19 mouse cellular contexts compared by ENCODE assay signal in the genomic region with DNA sequence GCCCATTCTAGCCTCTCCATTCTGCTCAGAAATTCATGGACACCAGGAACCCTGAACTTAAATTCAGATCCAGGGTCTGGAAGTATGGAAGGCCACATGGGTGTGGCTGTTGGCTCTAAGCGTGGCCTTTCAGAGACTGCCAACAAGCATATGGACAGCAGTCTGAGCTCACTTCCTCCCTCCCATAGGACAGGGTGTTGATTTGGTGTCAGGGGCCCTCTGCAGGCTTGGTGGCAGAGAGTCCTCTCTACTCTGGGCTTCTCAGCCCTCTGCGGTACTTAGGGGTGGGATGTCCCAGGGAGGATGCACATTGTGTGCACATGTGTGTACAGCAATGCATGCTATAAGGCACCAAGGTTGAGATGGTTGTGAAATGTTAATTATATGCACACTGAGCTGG. TPM values are rescaled to one million over a fixed set of nuclear protein-coding genes. Genes with fewer than 3 reads are reported as not detected.
DNase-seq lines count a peak whose midpoint lies in the region; ATAC-seq and TF ChIP-seq lines count a peak whose summit lies in the region.
"Had no signal": no experiment of that assay in that cellular context is flagged by ENCODE, and none has a peak within 500 bp of the region (broad histone marks: within the 10 kb centered on the region; RNA-seq: fewer than 3 reads in every experiment).

No protein-coding gene starts in this region.

- TF ChIP-seq CTCF in heart, postnatal 0 days (IDR thresholded peaks at IDR 0.05; ENCODE audit: low read depth) = no peak; the same call in 1 of the 2 replicates
- no peak for TF ChIP-seq CTCF in lung, embryonic 14.5 days (IDR thresholded peaks at IDR 0.05; ENCODE audit: low read depth)

- TF ChIP-seq EP300 in heart, postnatal 0 days (IDR thresholded peaks at IDR 0.05; ENCODE audit: low read depth) = no peak

- 66% methylated on average over 2 of the region's 2 CpGs for WGBS in embryonic facial prominence, embryonic 11.5 days
- WGBS in embryonic facial prominence, embryonic 10.5 days = 60% methylated on average over 2 of the region's 2 CpGs
- WGBS in heart, postnatal 0 days = 36% methylated on average over 2 of the region's 2 CpGs
- WGBS in lung, embryonic 14.5 days = 33% methylated on average over 2 of the region's 2 CpGs
- 72% methylated on average over 2 of the region's 2 CpGs for WGBS in kidney, embryonic 15.5 days

- H3K36me3 ChIP-seq in embryonic facial prominence, embryonic 11.5 days (replicated peaks; ENCODE audit: control insufficient read depth, insufficient read depth, low read depth, low read length) = no peaks in the 10 kb centered on the region
- no peaks in the 10 kb centered on the region for H3K36me3 ChIP-seq in embryonic facial prominence, embryonic 10.5 days (replicated peaks)
- H3K36me3 ChIP-seq in heart, postnatal 0 days (replicated peaks; ENCODE audit: control insufficient read depth, insufficient read depth, low read length) = no peaks in the 10 kb centered on the region
- no peaks in the 10 kb centered on the region for H3K36me3 ChIP-seq in lung, embryonic 14.5 days (ENCODE audit: insufficient read depth)
- H3K36me3 ChIP-seq in kidney, embryonic 15.5 days = no peaks in the 10 kb centered on the region
- H3K36me3 ChIP-seq: hindbrain, embryonic 12.5 days; liver, embryonic 15.5 days; midbrain, embryonic 15.5 days had no signal

- H3K9me3 ChIP-seq in embryonic facial prominence, embryonic 11.5 days (replicated peaks; ENCODE audit: control insufficient read depth, low read length) = no peaks in the 10 kb centered on the region
- H3K9me3 ChIP-seq in embryonic facial prominence, embryonic 10.5 days = no peaks in the 10 kb centered on the region
- H3K9me3 ChIP-seq in heart, postnatal 0 days (replicated peaks; ENCODE audit: control insufficient read depth, low read length) = no peaks in the 10 kb centered on the region
- H3K9me3 ChIP-seq in lung, embryonic 14.5 days (ENCODE audit: low read depth, low read length) = no peaks in the 10 kb centered on the region
- H3K9me3 ChIP-seq in kidney, embryonic 15.5 days (replicated peaks) = no peaks in the 10 kb centered on the region
- H3K9me3 ChIP-seq: hindbrain, embryonic 12.5 days; liver, embryonic 15.5 days; midbrain, embryonic 15.5 days had no signal

- H3K4me2 ChIP-seq in embryonic facial prominence, embryonic 11.5 days (ENCODE audit: low read depth, low read length) = no peak overlapping the region
- no peak overlapping the region for H3K4me2 ChIP-seq in heart, postnatal 0 days (ENCODE audit: low read depth, low read length)
- no peak overlapping the region for H3K4me2 ChIP-seq in lung, embryonic 14.5 days
- H3K4me2 ChIP-seq in kidney, embryonic 15.5 days = no peak overlapping the region
- H3K4me2 ChIP-seq: hindbrain, embryonic 12.5 days; liver, embryonic 15.5 days; midbrain, embryonic 15.5 days had no signal

- H3K4me1 ChIP-seq in embryonic facial prominence, embryonic 11.5 days (ENCODE audit: control insufficient read depth, insufficient read depth, low read length) = no peaks in the 10 kb centered on the region; the same call in 1 of the 2 replicates
- H3K4me1 ChIP-seq in embryonic facial prominence, embryonic 10.5 days = peaks cover 37% of the 10 kb centered on the region
- no peaks in the 10 kb centered on the region for H3K4me1 ChIP-seq in heart, postnatal 0 days (ENCODE audit: control insufficient read depth, insufficient read depth)
- no peaks in the 10 kb centered on the region for H3K4me1 ChIP-seq in lung, embryonic 14.5 days (ENCODE audit: insufficient read depth)
- H3K4me1 ChIP-seq in kidney, embryonic 15.5 days = peaks cover 12% of the 10 kb centered on the region
- H3K4me1 ChIP-seq: liver, embryonic 15.5 days had no signal

- no peak overlapping the region for H3K4me3 ChIP-seq in embryonic facial prominence, embryonic 11.5 days (ENCODE audit: low read depth, low read length)
- H3K4me3 ChIP-seq in embryonic facial prominence, embryonic 10.5 days = no peak overlapping the region
- H3K4me3 ChIP-seq in heart, postnatal 0 days (ENCODE audit: low read depth, low read length) = no peak overlapping the region
- no peak overlapping the region for H3K4me3 ChIP-seq in lung, embryonic 14.5 days (ENCODE audit: low read depth, low read length)
- H3K4me3 ChIP-seq in kidney, embryonic 15.5 days (replicated peaks) = no peak overlapping the region
- H3K4me3 ChIP-seq: hindbrain, embryonic 12.5 days; liver, embryonic 15.5 days; midbrain, embryonic 15.5 days had no signal

- DNase-seq in embryonic facial prominence, embryonic 11.5 days (ENCODE audit: low spot score) = no peak
- no peak for DNase-seq in embryonic facial prominence, embryonic 10.5 days (ENCODE audit: low spot score)
- peak; percentile 33 for DNase-seq in heart, postnatal 0 days (ENCODE audit: low spot score)
- DNase-seq in heart, postnatal 25 days (ENCODE audit: low spot score) = no peak
- peak; percentile 30 for DNase-seq in lung, embryonic 14.5 days
- no peak for DNase-seq in lung, postnatal 14 days
- DNase-seq in lung, postnatal 4 days = peak; percentile 27 to 52
- DNase-seq: adrenal gland, postnatal 10 days; cerebellum, adult 2 months; kidney, adult 2 months; kidney, postnatal 4 days; layer of hippocampus, postnatal 36 days; thymus, postnatal 36 days had no signal

- H3K27ac ChIP-seq in embryonic facial prominence, embryonic 11.5 days (replicated peaks; ENCODE audit: low read depth, low read length) = no peak overlapping the region
- no peak overlapping the region for H3K27ac ChIP-seq in embryonic facial prominence, embryonic 10.5 days (replicated peaks)
- no peak overlapping the region for H3K27ac ChIP-seq in heart, postnatal 0 days (ENCODE audit: low read depth)
- H3K27ac ChIP-seq in lung, embryonic 14.5 days (ENCODE audit: low read depth) = no peak overlapping the region
- H3K27ac ChIP-seq in kidney, embryonic 15.5 days = no peak overlapping the region
- H3K27ac ChIP-seq: hindbrain, embryonic 12.5 days; liver, embryonic 15.5 days; midbrain, embryonic 15.5 days had no signal

- peak; percentile 27; the same call in 1 of the 2 replicates for ATAC-seq in embryonic facial prominence, embryonic 11.5 days (replicated peaks; ENCODE audit: insufficient number of reproducible peaks, low FRiP score, low TSS enrichment, low read depth)
- ATAC-seq in heart, postnatal 0 days (ENCODE audit: insufficient read depth, low read depth) = peak; percentile 55
- peak; percentile 21; the same call in 1 of the 2 replicates for ATAC-seq in lung, embryonic 14.5 days (ENCODE audit: insufficient read depth)
- no peak for ATAC-seq in kidney, embryonic 15.5 days (replicated peaks; ENCODE audit: low FRiP score)
- ATAC-seq: midbrain, embryonic 15.5 days had no signal

- no peaks in the 10 kb centered on the region for H3K27me3 ChIP-seq in embryonic facial prominence, embryonic 11.5 days (ENCODE audit: control insufficient read depth, insufficient read depth, low read length)
- peaks cover 37% of the 10 kb centered on the region for H3K27me3 ChIP-seq in embryonic facial prominence, embryonic 10.5 days (replicated peaks; ENCODE audit: low read depth, poor library complexity, severe bottlenecking)
- H3K27me3 ChIP-seq in heart, postnatal 0 days (ENCODE audit: control insufficient read depth, insufficient read depth, low read length) = no peaks in the 10 kb centered on the region
- no peaks in the 10 kb centered on the region for H3K27me3 ChIP-seq in lung, embryonic 14.5 days (ENCODE audit: insufficient read depth, low read length)
- peaks cover 37% of the 10 kb centered on the region for H3K27me3 ChIP-seq in kidney, embryonic 15.5 days
- H3K27me3 ChIP-seq: liver, embryonic 15.5 days; midbrain, embryonic 15.5 days had no signal

- intact Hi-C loops in heart, postnatal 25 days (cut with DNase I) = no loop called here

- H3K9ac ChIP-seq in embryonic facial prominence, embryonic 11.5 days (replicated peaks; ENCODE audit: low read length) = no peak overlapping the region
- no peak overlapping the region for H3K9ac ChIP-seq in heart, postnatal 0 days (replicated peaks; ENCODE audit: low read depth, low read length)
- H3K9ac ChIP-seq in lung, embryonic 14.5 days = no peak overlapping the region
- no peak overlapping the region for H3K9ac ChIP-seq in kidney, embryonic 15.5 days
- H3K9ac ChIP-seq: hindbrain, embryonic 12.5 days; liver, embryonic 15.5 days; midbrain, embryonic 15.5 days had no signal

RNA-seq across cellular contexts. Expression of a gene that starts 54.0 kb away (rescaled TPM):
- polyA plus RNA-seq in embryonic facial prominence, embryonic 11.5 days (2014; fragmentation: Nextera tagmentation; extraction: Ambion mirVana) = 1.8 and 2.6 TPM in 2 replicates
- polyA plus RNA-seq in embryonic facial prominence, embryonic 10.5 days (2016; fragmentation: Nextera tagmentation; extraction: Ambion mirVana) = 3.3 and 3.4 TPM in 2 replicates
- 26.0 and 53.0 TPM in 2 replicates for total RNA-seq in heart, postnatal 0 days (2014; rRNA removed; ENCODE audit: low replicate concordance)
- 1.9 and 2.8 TPM in 2 replicates for polyA plus RNA-seq in heart, postnatal 0 days (2015; fragmentation: Nextera tagmentation; extraction: Ambion mirVana)
- total RNA-seq in heart, postnatal 25 days (2021) = 10 to 100 TPM; 14.3 to 16.6 TPM
- polyA plus RNA-seq in lung, embryonic 14.5 days (2014; fragmentation: Nextera tagmentation; extraction: Ambion mirVana) = 2.2 and 2.3 TPM in 2 replicates
- 3.6 and 4.5 TPM in 2 replicates for polyA plus RNA-seq in kidney, embryonic 15.5 days (2015; fragmentation: Nextera tagmentation; extraction: Ambion mirVana)
- total RNA-seq: common myeloid progenitor, adult 5-6 weeks; granulocyte monocyte progenitor cell, adult 5-6 weeks had no signal

Comparison
In these comparisons a context has a peak if more than half of its experiments do, and no peak if none do; other contexts are left out.
1. DNase-seq: peak in heart, postnatal 0 days (single experiment), lung, embryonic 14.5 days (single experiment) and lung, postnatal 4 days (2 of 2); none in embryonic facial prominence, embryonic 11.5 days (single experiment), embryonic facial prominence, embryonic 10.5 days (single experiment), heart, postnatal 25 days (single experiment) and lung, postnatal 14 days (single experiment).